Mouse (Mus musculus): ENCODE data around the gene Shh.

- TF ChIP-seq CTCF (conservative IDR thresholded peaks at IDR 0.05; ENCODE audit: insufficient read depth, insufficient read length, low read depth, low read length) (no peak), POLR2A (IDR thresholded peaks at IDR 0.05; ENCODE audit: low read depth, low read length) (no peak)
Measured at GRCm38 (mm10) chr5:28493550-28493949, 26.5 kb upstream of the Shh start.

Data from kidney, adult 2 months (tissue).